Mouse (Mus musculus) heart, embryonic 10.5 days (tissue): ENCODE results near the gene Dpm1. TPM values are rescaled to one million over a fixed set of nuclear protein-coding genes. Genes with fewer than 3 reads are reported as not detected.

ENCODE experiments used
- DNase-seq: peaks from one replicate; pipeline ENCODE4 v3.0.0-alpha.2; 2017; ENCODE audit warnings: low spot score
- H3K27ac ChIP-seq: fragments of 300-500 bp; sonication (generic); 2 replicates; pipeline ENCODE4 v1.5.1; 2016; ENCODE audit warnings: mild to moderate bottlenecking
- H3K27me3 ChIP-seq: fragments of 300-500 bp; sonication (generic); 2 replicates; pipeline ENCODE4 v1.6.1; 2016; ENCODE audit warnings: mild to moderate bottlenecking; ENCODE audit not compliant: poor library complexity, insufficient read depth, severe bottlenecking
- H3K36me3 ChIP-seq: fragments of 300-500 bp; sonication (generic); 2 replicates; pipeline ENCODE4 v1.6.1; 2016; ENCODE audit warnings: mild to moderate bottlenecking, moderate library complexity
- H3K4me1 ChIP-seq: fragments of 300-500 bp; sonication (generic); 2 replicates; pipeline ENCODE4 v1.6.1; 2016; ENCODE audit warnings: mild to moderate bottlenecking
- H3K4me3 ChIP-seq: fragments of 300-500 bp; sonication (generic); 2 replicates; pipeline ENCODE4 v1.5.1; 2016; ENCODE audit warnings: mild to moderate bottlenecking, moderate library complexity
- H3K9me3 ChIP-seq: fragments of 300-500 bp; sonication (generic); 2 replicates; pipeline ENCODE4 v1.6.1; 2016; ENCODE audit warnings: mild to moderate bottlenecking, moderate library complexity
- WGBS: fragments of 180-500 bp; shearing (Covaris S2); methylation state at CpG from one replicate; pipeline ENCODE4 v1.1.7; 2016; 5-methylcytosine and 5-hydroxymethylcytosine counted together
- polyA plus RNA-seq: library from polyadenylated mRNA; unstranded; fragments of >200 nt; fragmentation: Nextera tagmentation; extraction: Ambion mirVana; gene quantifications from 2 replicates; pipeline ENCODE4 v1.2.1, GENCODE M21; 2016

Dpm1 gene
- polyA plus RNA-seq, result 79.5 and 84.1 TPM in 2 replicates

- WGBS, result under 1% methylated on average over 73 of the region's 73 CpGs
- Histone ChIP-seq H3K4me1 (peaks cover 31% of the 10 kb centered on the region), H3K27me3 (no peaks in the 10 kb centered on the region), H3K27ac (peak within 1 kb of the TSS; percentile 97), H3K36me3 (peaks cover 40% of the 10 kb centered on the region), H3K4me3 (peak within 1 kb of the TSS; percentile 96), H3K9me3 (no peaks in the 10 kb centered on the region)
- DNase-seq, result peak; percentile 95
Observed at GRCm38 (mm10) chr2:168230026-168230728, at the start of gene Dpm1, which contains the start of the genes Gm20716 and Mocs3. TSS of gene Dpm1 (minus strand) at chr2:168230591. TSS of gene Gm20716 (minus strand) at chr2:168230364. TSS of gene Mocs3 (plus strand) at chr2:168230622.

GRCm38 (mm10) chr2:168274374-168274935 is 44.1 kb upstream of the Dpm1 start:
- Histone ChIP-seq H3K4me1 (peaks cover 22% of the 10 kb centered on the region; the same call in 1 of the 2 replicates), H3K36me3 (0 out of 2 replicates have a peak, but pooled peaks cover 3% of the 10 kb centered on the region), H3K27me3 (peaks cover 100% of the 10 kb centered on the region), H3K4me3 (no peak overlapping the region), H3K9me3 (no peaks in the 10 kb centered on the region), H3K27ac (no peak overlapping the region)
- 9% methylated on average over 11 of the region's 11 CpGs for WGBS
- no peak for DNase-seq

- Histone ChIP-seq H3K27ac (no peak overlapping the region), H3K9me3 (no peaks in the 10 kb centered on the region), H3K27me3 (peaks cover 100% of the 10 kb centered on the region), H3K4me1 (peaks cover 23% of the 10 kb centered on the region), H3K36me3 (0 out of 2 replicates have a peak, but pooled peaks cover 5% of the 10 kb centered on the region), H3K4me3 (0 out of 2 replicates have a peak overlapping the region, but pooled peaks have one; percentile 2)
- 23% methylated on average over 9 of the region's 9 CpGs for WGBS
- DNase-seq, result no peak
Observed at GRCm38 (mm10) chr2:168273387-168273786, 43.0 kb upstream of the Dpm1 start.

GRCm38 (mm10) chr2:168268033-168268432 is 37.6 kb upstream of the Dpm1 start:
- peak overlapping the region; percentile 25 for H3K4me3 ChIP-seq
- peaks cover 6% of the 10 kb centered on the region for H3K4me1 ChIP-seq
- 0 out of 2 replicates have a peak, but pooled peaks cover 5% of the 10 kb centered on the region for H3K36me3 ChIP-seq
- no peaks in the 10 kb centered on the region for H3K9me3 ChIP-seq
- no peak for DNase-seq
- 24% methylated on average over 7 of the region's 7 CpGs for WGBS
- peaks cover 93% of the 10 kb centered on the region for H3K27me3 ChIP-seq
- no peak overlapping the region for H3K27ac ChIP-seq

GRCm38 (mm10) chr2:168260900-168261299 is 30.5 kb upstream of the Dpm1 start:
- DNase-seq, result no peak
- Histone ChIP-seq H3K27me3 (peaks cover 92% of the 10 kb centered on the region), H3K4me3 (no peak overlapping the region), H3K4me1 (peaks cover 4% of the 10 kb centered on the region; the same call in 1 of the 2 replicates), H3K27ac (no peak overlapping the region), H3K9me3 (no peaks in the 10 kb centered on the region), H3K36me3 (no peaks in the 10 kb centered on the region)
- WGBS, result 87% methylated on average over 10 of the region's 10 CpGs

- DNase-seq, result no peak
- H3K36me3 ChIP-seq, result no peaks in the 10 kb centered on the region
- 70% methylated on average over 3 of the region's 3 CpGs for WGBS
- peaks cover 4% of the 10 kb centered on the region; the same call in 1 of the 2 replicates for H3K4me1 ChIP-seq
- no peak overlapping the region for H3K27ac ChIP-seq
- H3K4me3 ChIP-seq, result no peak overlapping the region
- H3K27me3 ChIP-seq, result peaks cover 96% of the 10 kb centered on the region
- H3K9me3 ChIP-seq, result no peaks in the 10 kb centered on the region
Observed at GRCm38 (mm10) chr2:168260124-168260523, 29.7 kb upstream of the Dpm1 start.

- no peak overlapping the region for H3K4me3 ChIP-seq
- no peaks in the 10 kb centered on the region for H3K9me3 ChIP-seq
- peaks cover 96% of the 10 kb centered on the region for H3K27me3 ChIP-seq
- DNase-seq, result no peak
- peaks cover 7% of the 10 kb centered on the region for H3K4me1 ChIP-seq
- H3K27ac ChIP-seq, result no peak overlapping the region; the same call in 1 of the 2 replicates
- WGBS, result 72% methylated on average over 8 of the region's 8 CpGs
- no peaks in the 10 kb centered on the region for H3K36me3 ChIP-seq
Observed at GRCm38 (mm10) chr2:168259046-168259445, 28.7 kb upstream of the Dpm1 start.

- Histone ChIP-seq H3K4me3 (no peak overlapping the region), H3K36me3 (no peaks in the 10 kb centered on the region), H3K27me3 (peaks cover 96% of the 10 kb centered on the region), H3K27ac (no peak overlapping the region), H3K4me1 (peaks cover 18% of the 10 kb centered on the region), H3K9me3 (no peaks in the 10 kb centered on the region)
- DNase-seq, result no peak
- 87% methylated on average over 4 of the region's 4 CpGs for WGBS
Observed at GRCm38 (mm10) chr2:168257188-168257587, 26.8 kb upstream of the Dpm1 start.

GRCm38 (mm10) chr2:168256506-168256905 is 26.1 kb upstream of the Dpm1 start:
- 84% methylated on average over 3 of the region's 3 CpGs for WGBS
- H3K27me3 ChIP-seq, result peaks cover 96% of the 10 kb centered on the region
- no peak for DNase-seq

GRCm38 (mm10) chr2:168253822-168254221 is 23.4 kb upstream of the Dpm1 start:
- no peak overlapping the region for H3K27ac ChIP-seq
- H3K4me3 ChIP-seq, result no peak overlapping the region
- H3K4me1 ChIP-seq, result peaks cover 14% of the 10 kb centered on the region
- 22% methylated on average over 7 of the region's 7 CpGs for WGBS
- H3K27me3 ChIP-seq, result peaks cover 82% of the 10 kb centered on the region
- H3K9me3 ChIP-seq, result no peaks in the 10 kb centered on the region
- no peaks in the 10 kb centered on the region for H3K36me3 ChIP-seq
- no peak for DNase-seq

More at GRCm38 (mm10) chr2:168256506-168256905, 26.1 kb upstream of the Dpm1 start:
- Histone ChIP-seq H3K27ac (no peak overlapping the region), H3K9me3 (no peaks in the 10 kb centered on the region), H3K4me3 (no peak overlapping the region), H3K36me3 (no peaks in the 10 kb centered on the region), H3K4me1 (peaks cover 18% of the 10 kb centered on the region)

GRCm38 (mm10) chr2:168252639-168253292 is 22.4 kb upstream of the Dpm1 start:
- Histone ChIP-seq H3K4me3 (0 out of 2 replicates have a peak overlapping the region, but pooled peaks have one; percentile 27), H3K27me3 (peaks cover 79% of the 10 kb centered on the region), H3K4me1 (peaks cover 14% of the 10 kb centered on the region), H3K9me3 (no peaks in the 10 kb centered on the region), H3K36me3 (no peaks in the 10 kb centered on the region), H3K27ac (no peak overlapping the region)
- WGBS, result 11% methylated on average over 16 of the region's 16 CpGs
- no peak for DNase-seq

GRCm38 (mm10) chr2:168250270-168250669 is 19.9 kb upstream of the Dpm1 start:
- H3K27me3 ChIP-seq, result peaks cover 77% of the 10 kb centered on the region
- no peak for DNase-seq
- WGBS, result 15% methylated on average over 8 of the region's 8 CpGs
- no peak overlapping the region for H3K4me3 ChIP-seq
- no peaks in the 10 kb centered on the region for H3K36me3 ChIP-seq
- H3K27ac ChIP-seq, result no peak overlapping the region
- peaks cover 14% of the 10 kb centered on the region for H3K4me1 ChIP-seq
- no peaks in the 10 kb centered on the region for H3K9me3 ChIP-seq

GRCm38 (mm10) chr2:168248856-168249245 is 18.5 kb upstream of the Dpm1 start:
- 28% methylated on average over 2 of the region's 2 CpGs for WGBS
- DNase-seq, result no peak
- Histone ChIP-seq H3K27me3 (peaks cover 76% of the 10 kb centered on the region), H3K4me3 (no peak overlapping the region), H3K36me3 (no peaks in the 10 kb centered on the region), H3K9me3 (no peaks in the 10 kb centered on the region), H3K27ac (no peak overlapping the region), H3K4me1 (peaks cover 9% of the 10 kb centered on the region; the same call in 1 of the 2 replicates)
